Mouse (Mus musculus): ENCODE measurements around the gene Tmem182. TPM values are rescaled to one million over a fixed set of nuclear protein-coding genes. Genes with fewer than 3 reads are reported as not detected.

Gene Tmem182
- total RNA-seq, 2 experiments from 2014 or later = 0.13 to 0.25 TPM

- no peak for DNase-seq
Observed at GRCm38 (mm10) chr1:40800908-40801307, 4.5 kb upstream of the Tmem182 start.

DNA sequence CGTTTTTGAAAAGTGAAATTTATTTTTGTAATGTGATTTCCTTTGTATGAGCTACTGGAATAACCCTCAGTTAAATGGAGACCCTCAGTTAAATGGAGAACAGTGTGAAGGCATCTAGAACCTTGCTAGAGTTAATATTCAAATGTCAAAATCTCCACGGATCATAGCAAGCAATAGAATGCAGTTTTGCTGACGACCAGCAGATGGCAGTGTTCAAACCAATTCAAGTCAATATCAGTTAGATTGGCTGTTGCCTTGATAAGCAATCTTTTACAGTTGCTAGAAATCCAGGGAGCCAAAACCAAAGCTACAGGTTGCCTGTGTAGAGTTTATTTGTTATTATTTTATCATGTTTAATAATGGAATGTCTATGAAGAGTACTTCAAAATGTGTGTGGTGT is 2.6 kb upstream of the Tmem182 start:
- peak; percentile 22 to 23 for DNase-seq

DNA sequence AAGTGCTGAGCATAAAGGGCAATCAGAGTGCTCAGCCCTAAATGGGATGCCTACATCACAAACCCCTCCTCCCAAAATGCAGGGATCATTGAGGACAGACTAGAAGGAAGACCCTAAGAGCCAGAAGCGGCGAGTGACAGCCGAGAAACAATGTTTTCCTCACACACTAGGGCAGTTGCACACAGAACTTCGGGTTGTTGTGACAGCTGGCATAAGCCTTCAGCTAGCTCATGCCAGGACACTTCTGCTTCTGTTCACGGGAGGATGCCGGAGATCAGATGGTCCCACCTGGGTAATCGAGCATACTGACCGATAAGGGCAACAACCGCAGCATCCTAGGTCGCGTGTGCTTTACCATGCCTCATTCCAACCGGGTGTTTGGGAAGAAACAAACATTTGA is 1.3 kb upstream of the Tmem182 start:
- no peak for DNase-seq

GRCm38 (mm10) chr1:40805891-40806290 is 490 bp downstream of the Tmem182 start:
- DNase-seq = no peak

- DNase-seq = no peak
Observed at GRCm38 (mm10) chr1:40808643-40809042, 3.2 kb downstream of the Tmem182 start.

GRCm38 (mm10) chr1:40815071-40815845 is 9.9 kb downstream of the Tmem182 start:
- no peak for DNase-seq

DNA sequence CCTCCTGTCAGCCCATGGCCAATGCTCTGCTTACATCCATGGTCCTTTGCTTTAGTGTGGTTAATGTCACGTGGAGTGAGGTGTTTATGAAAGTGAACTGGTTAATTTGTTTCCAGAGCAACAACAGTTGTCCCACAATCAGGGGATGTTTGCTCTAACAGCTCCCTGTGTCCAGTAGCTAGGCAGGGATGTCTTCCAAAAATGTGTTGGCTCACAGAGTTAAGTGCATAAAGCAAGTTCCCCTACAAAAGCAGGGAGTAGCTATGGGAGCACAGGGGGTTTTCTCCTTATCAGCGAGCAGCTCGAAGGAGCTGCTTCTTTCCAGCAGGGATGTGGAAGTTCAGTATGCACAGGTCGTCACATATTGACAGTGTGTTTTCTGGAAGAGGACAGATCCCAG is 19.1 kb downstream of the Tmem182 start:
- no peak for DNase-seq

DNA sequence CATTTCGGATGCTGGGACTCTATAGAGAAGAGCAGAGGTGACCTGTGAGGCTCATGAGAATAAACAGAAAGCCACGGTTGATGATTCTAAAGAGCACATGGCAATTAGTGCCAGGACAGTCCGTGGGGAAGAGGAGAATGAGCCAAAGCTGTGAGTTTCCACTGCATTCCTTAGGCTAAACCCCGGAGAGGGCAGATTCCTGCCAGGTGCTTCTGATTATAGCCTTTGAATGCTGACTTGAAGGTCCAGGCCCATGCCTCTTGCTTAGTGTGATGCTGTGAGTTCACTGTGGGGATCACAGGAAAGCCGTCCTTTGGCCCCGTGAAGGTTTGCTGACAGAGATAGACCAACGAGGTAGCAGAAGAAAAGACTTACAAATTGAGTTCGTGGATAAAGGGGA is 19.5 kb downstream of the Tmem182 start:
- DNase-seq = no peak

DNA sequence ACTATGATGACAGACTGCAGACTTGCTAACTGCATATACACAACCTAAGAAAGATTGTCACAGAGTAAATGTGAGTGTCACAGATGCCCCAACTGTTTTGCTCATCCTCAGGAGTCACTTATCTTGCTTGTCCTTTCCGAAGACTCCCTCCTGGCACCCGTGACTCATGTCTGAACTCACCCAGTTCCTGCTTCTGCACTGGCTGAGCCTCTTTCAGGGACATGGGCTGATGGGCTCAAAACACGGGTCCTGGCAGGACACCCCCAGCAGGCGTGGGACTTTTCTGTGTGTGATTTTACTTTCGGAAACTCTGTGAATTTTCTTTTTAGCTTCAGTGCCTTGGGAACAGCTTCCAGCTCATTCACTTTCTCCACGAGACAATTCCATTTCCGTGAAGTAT is 20.4 kb downstream of the Tmem182 start:
- no peak for DNase-seq

DNA sequence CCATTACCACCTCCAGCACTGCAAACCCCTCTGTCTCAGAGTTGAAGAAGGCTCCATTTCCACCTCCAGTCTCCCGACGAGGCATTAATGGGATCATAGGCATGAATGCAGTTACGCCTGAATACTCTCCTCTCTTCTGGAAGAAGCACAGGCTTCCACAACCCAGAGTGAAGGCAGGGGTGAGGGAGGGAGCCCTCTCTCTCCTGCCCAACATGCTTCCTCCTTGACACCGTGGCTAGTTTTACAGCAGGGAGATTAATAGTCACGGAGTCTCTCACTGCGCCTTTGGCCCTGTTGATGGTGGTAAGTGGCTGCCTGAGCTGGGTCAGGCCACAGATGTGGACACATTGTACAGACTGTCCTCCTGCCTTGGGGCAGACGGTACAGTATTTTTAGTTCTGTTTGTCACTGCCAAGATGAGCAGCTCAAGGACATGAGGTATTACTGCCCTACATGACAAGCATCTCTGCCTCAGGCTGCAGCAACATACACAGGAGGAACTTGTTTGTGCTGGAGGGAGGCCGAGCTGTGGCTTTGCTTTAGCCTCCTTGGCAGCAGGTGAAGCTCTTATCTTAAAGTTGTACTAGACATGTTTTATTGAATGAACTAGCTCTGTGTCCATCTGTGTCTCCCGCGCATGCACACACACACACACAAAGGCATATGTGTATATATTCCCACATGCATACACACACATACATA is 24.0 kb downstream of the Tmem182 start:
- DNase-seq = no peak

- no peak for DNase-seq
Observed at GRCm38 (mm10) chr1:40830712-40831507, 25.5 kb downstream of the Tmem182 start.

DNA sequence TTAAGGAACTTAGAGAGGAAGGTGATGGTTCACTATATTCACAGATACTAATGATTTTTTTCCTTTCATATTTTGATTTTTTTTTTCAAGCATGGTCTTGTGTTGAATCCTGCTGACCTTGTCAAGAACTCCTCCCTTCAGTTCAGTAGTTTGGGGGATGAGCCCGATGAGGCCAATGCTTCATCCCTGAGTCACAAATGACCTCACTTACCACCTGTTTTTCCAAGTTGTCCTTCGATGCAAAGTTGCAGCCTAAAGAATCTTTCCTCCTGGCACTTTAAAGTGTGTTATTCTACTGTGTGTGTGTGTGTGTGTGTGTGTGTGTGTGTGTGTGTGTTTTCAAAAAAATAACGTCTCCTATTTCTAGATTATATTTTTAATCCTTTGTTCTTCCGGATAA is 30.1 kb downstream of the Tmem182 start:
- no peak for DNase-seq

- DNase-seq = no peak
Observed at GRCm38 (mm10) chr1:40840605-40841004, 35.2 kb downstream of the Tmem182 start.

- DNase-seq = no peak
Observed at GRCm38 (mm10) chr1:40841032-40841761, 35.8 kb downstream of the Tmem182 start.

- DNase-seq = peak; percentile 51 to 67
Observed at GRCm38 (mm10) chr1:40844616-40845015, 39.2 kb downstream of the Tmem182 start.

- DNase-seq = no peak
Observed at GRCm38 (mm10) chr1:40847196-40847938, 42.0 kb downstream of the Tmem182 start.

GRCm38 (mm10) chr1:40851286-40851685 is 45.9 kb downstream of the Tmem182 start:
- no peak for DNase-seq

- DNase-seq = no peak
Observed at GRCm38 (mm10) chr1:40855268-40855667, 49.9 kb downstream of the Tmem182 start.

- DNase-seq = no peak
Observed at GRCm38 (mm10) chr1:40856846-40857636, 51.6 kb downstream of the Tmem182 start.

GRCm38 (mm10) chr1:40865043-40865442 is 59.6 kb downstream of the Tmem182 start:
- DNase-seq = no peak

GRCm38 (mm10) chr1:40867106-40867505 is 61.7 kb downstream of the Tmem182 start:
- DNase-seq = no peak
